Mouse (Mus musculus) lung, postnatal 0 days (tissue): ENCODE measurements at regions not wholly inside any gene's neighbourhood (a gene's known extent, or its start where the extent isn't known, plus 50 kb on each side); places are given as distances from the start of the nearest gene placed in this dataset.

Experiments
- CTCF ChIP-seq: IDR thresholded peaks from 2 replicates; pipeline ENCODE4 v1.5.1; 2016; ENCODE audit warnings: antibody characterized with exemption, mild to moderate bottlenecking
- EP300 ChIP-seq: IDR thresholded peaks from 2 replicates; pipeline ENCODE4 v1.6.1; 2016; ENCODE audit warnings: antibody characterized with exemption, mild to moderate bottlenecking, control low read depth

DNA sequence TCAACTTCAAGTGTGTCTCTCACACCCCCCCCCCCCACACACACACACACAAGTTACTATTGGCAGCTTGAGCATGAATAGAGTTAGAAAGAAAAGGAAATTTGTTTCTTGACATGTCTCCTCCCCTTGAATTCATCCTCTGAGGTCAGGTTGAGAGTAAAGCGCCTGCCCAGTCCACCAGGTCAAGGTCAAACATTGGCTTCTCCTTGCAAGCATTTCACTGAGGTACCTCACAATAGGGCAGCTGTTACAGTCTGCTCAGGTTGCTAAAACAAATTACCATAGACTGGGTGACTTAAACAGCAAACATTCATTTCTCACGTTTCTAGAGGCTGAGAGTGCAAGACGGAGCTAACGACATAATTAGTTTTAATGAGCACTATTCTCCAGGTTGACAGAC, 344.2 kb downstream of the Galc start:
- TF ChIP-seq EP300 (no peak), CTCF (no peak)
